Mouse (Mus musculus): ENCODE results near the gene Neurl1a.
"Not testable (repeated sequence)": the region's sequence is repeated elsewhere in the genome, so short reads cannot be mapped to it uniquely, and the experiment has no call there.

Neurl1a gene

GRCm38 (mm10) chr19:47178431-47179271 lies at the start of gene Neurl1a:
TSS of gene Neurl1a (plus strand) at chr19:47178820.
- peak; percentile 65 for DNase-seq

GRCm38 (mm10) chr19:47128835-47129234 lies 49.8 kb upstream of the Neurl1a start:
- DNase-seq: no peak

GRCm38 (mm10) chr19:47130551-47131125 lies 48.0 kb upstream of the Neurl1a start:
- no peak for DNase-seq

- DNase-seq: no peak
These were observed 45.5 kb upstream of the Neurl1a start for GRCm38 (mm10) chr19:47133161-47133560.

- DNase-seq: no peak
These were observed 43.1 kb upstream of the Neurl1a start for GRCm38 (mm10) chr19:47135568-47135967.

GRCm38 (mm10) chr19:47136170-47136569 lies 42.5 kb upstream of the Neurl1a start:
- no peak for DNase-seq

GRCm38 (mm10) chr19:47137051-47137581 lies 41.5 kb upstream of the Neurl1a start:
- no peak for DNase-seq

GRCm38 (mm10) chr19:47137771-47138421 lies 40.7 kb upstream of the Neurl1a start, which contains the start of gene Calhm2:
TSS of gene Calhm2 (minus strand) at chr19:47138294.
- peak; percentile 39 for DNase-seq

GRCm38 (mm10) chr19:47139611-47140010 lies 39.0 kb upstream of the Neurl1a start:
- not testable (repeated sequence) for DNase-seq

GRCm38 (mm10) chr19:47142438-47142837 lies 36.2 kb upstream of the Neurl1a start:
- DNase-seq: no peak

- no peak for DNase-seq
These were observed 34.5 kb upstream of the Neurl1a start, which contains the start of gene Calhm1 for GRCm38 (mm10) chr19:47144154-47144553. TSS of gene Calhm1 (minus strand) at chr19:47144254.

- DNase-seq: no peak
These were observed 30.3 kb upstream of the Neurl1a start for GRCm38 (mm10) chr19:47148267-47148847.

- DNase-seq: no peak
These were observed 28.8 kb upstream of the Neurl1a start for GRCm38 (mm10) chr19:47149854-47150253.

- DNase-seq: peak; percentile 49
These were observed 27.1 kb upstream of the Neurl1a start for GRCm38 (mm10) chr19:47151332-47152061.

GRCm38 (mm10) chr19:47152062-47152369 lies 26.6 kb upstream of the Neurl1a start:
- DNase-seq: no peak

GRCm38 (mm10) chr19:47153767-47154166 lies 24.9 kb upstream of the Neurl1a start:
- no peak for DNase-seq

- no peak for DNase-seq
These were observed 21.0 kb upstream of the Neurl1a start, which contains the start of gene Calhm3 for GRCm38 (mm10) chr19:47157664-47158063. TSS of gene Calhm3 (minus strand) at chr19:47157764.

GRCm38 (mm10) chr19:47161669-47162068 lies 17.0 kb upstream of the Neurl1a start:
- DNase-seq: no peak

- no peak for DNase-seq
These were observed 15.4 kb upstream of the Neurl1a start for GRCm38 (mm10) chr19:47163176-47163744.

- DNase-seq: no peak
These were observed 11.9 kb upstream of the Neurl1a start for GRCm38 (mm10) chr19:47166758-47167157.

GRCm38 (mm10) chr19:47167617-47168214 lies 10.9 kb upstream of the Neurl1a start:
- DNase-seq: no peak

- no peak for DNase-seq
These were observed 10.4 kb upstream of the Neurl1a start for GRCm38 (mm10) chr19:47168223-47168622.
